Mouse (Mus musculus) neural tube, embryonic 12.5 days (tissue): ENCODE results near the gene Olfr1. TPM values are rescaled to one million over a fixed set of nuclear protein-coding genes. Genes with fewer than 3 reads are reported as not detected.

Source experiments
- ATAC-seq: fragments of 200-750 bp; cut with Nextera tagmentation; 2 replicates; pipeline ENCODE4 v1.8.0; 2017; ENCODE audit warnings: low read depth, mild to moderate bottlenecking, moderate TSS enrichment, moderate library complexity; ENCODE audit not compliant: low FRiP score
- H3K27ac ChIP-seq: fragments of 300-500 bp; sonication (generic); 2 replicates; pipeline ENCODE4 v1.5.1; 2016
- H3K27me3 ChIP-seq: fragments of 300-500 bp; sonication (generic); replicated peaks from 2 replicates; pipeline ENCODE4 v1.6.1; 2016; ENCODE audit warnings: mild to moderate bottlenecking
- H3K36me3 ChIP-seq: fragments of 300-500 bp; sonication (generic); 2 replicates; pipeline ENCODE4 v1.6.1; 2016; ENCODE audit warnings: mild to moderate bottlenecking
- H3K4me1 ChIP-seq: fragments of 300-500 bp; sonication (generic); 2 replicates; pipeline ENCODE4 v1.6.1; 2016
- H3K4me2 ChIP-seq: fragments of 300-500 bp; sonication (generic); replicated peaks from 2 replicates; pipeline ENCODE4 v1.6.1; 2016; ENCODE audit warnings: mild to moderate bottlenecking
- H3K4me3 ChIP-seq: fragments of 300-500 bp; sonication (generic); 2 replicates; pipeline ENCODE4 v1.5.1; 2016
- H3K9ac ChIP-seq: fragments of 300-500 bp; sonication (generic); 2 replicates; pipeline ENCODE4 v1.6.1; 2016; ENCODE audit warnings: mild to moderate bottlenecking
- H3K9me3 ChIP-seq: fragments of 300-500 bp; sonication (generic); 2 replicates; pipeline ENCODE4 v1.6.1; 2016; ENCODE audit warnings: mild to moderate bottlenecking
- WGBS: fragments of 180-500 bp; shearing (Covaris S2); methylation state at CpG from one replicate; pipeline ENCODE4 v1.1.7; 2016; 5-methylcytosine and 5-hydroxymethylcytosine counted together
- polyA plus RNA-seq: library from polyadenylated mRNA; unstranded; fragments of >200 nt; fragmentation: Nextera tagmentation; extraction: Ambion mirVana; gene quantifications from 2 replicates; pipeline ENCODE4 v1.2.1, GENCODE M21; 2016

Olfr1 gene
- not detected in 2 replicates for polyA plus RNA-seq

GRCm38 (mm10) chr11:73399514-73399913, at the start of gene Olfr1:
TSS of gene Olfr1 (minus strand) at chr11:73399614.
- no peaks in the 10 kb centered on the region for H3K9me3 ChIP-seq
- H3K36me3 ChIP-seq = no peaks in the 10 kb centered on the region
- no peaks in the 10 kb centered on the region for H3K4me1 ChIP-seq
- H3K4me3 ChIP-seq = no peak within 1 kb of the TSS
- H3K27ac ChIP-seq = no peak within 1 kb of the TSS
- ATAC-seq = no peak
- H3K27me3 ChIP-seq = no peaks in the 10 kb centered on the region
- no peak within 1 kb of the TSS for H3K9ac ChIP-seq
- no peak within 1 kb of the TSS for H3K4me2 ChIP-seq

GRCm38 (mm10) chr11:73428377-73428776, 29.0 kb upstream of the Olfr1 start, which contains the start of gene Olfr378:
TSS of gene Olfr378 (minus strand) at chr11:73428477.
- Histone ChIP-seq H3K4me3 (no peak within 1 kb of the TSS), H3K9me3 (peaks cover 10% of the 10 kb centered on the region), H3K4me1 (no peaks in the 10 kb centered on the region), H3K27me3 (no peaks in the 10 kb centered on the region), H3K36me3 (no peaks in the 10 kb centered on the region), H3K4me2 (no peak within 1 kb of the TSS), H3K9ac (no peak within 1 kb of the TSS), H3K27ac (no peak within 1 kb of the TSS)
- ATAC-seq = no peak
- 85% methylated on average over 1 of the region's 1 CpGs for WGBS

GRCm38 (mm10) chr11:73395374-73395773, 4.0 kb downstream of the Olfr1 start:
- Histone ChIP-seq H3K9ac (no peak overlapping the region), H3K4me1 (no peaks in the 10 kb centered on the region), H3K27me3 (no peaks in the 10 kb centered on the region), H3K9me3 (no peaks in the 10 kb centered on the region), H3K4me2 (no peak overlapping the region), H3K4me3 (no peak overlapping the region), H3K27ac (no peak overlapping the region), H3K36me3 (no peaks in the 10 kb centered on the region)
- no peak for ATAC-seq
- 66% methylated on average over 4 of the region's 4 CpGs for WGBS

DNA sequence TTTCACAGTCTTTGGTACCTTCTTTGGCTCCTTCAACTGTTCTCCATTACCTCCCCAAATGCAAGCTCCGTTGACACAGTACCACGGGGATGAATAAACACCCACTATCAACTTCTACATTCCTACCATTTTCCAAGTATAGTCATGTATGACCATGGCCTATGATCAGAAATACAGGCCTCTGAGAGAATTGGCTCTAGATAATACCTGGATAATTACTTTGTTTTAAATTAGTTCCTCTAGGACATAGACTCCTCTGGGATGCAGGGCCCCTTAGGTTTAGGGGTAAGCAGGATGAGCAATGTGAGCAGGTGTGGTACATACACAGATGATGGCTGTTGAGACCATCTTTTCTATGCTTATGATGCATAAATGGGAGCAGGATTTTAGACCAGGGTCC, 28.5 kb downstream of the Olfr1 start, which contains the start of gene Olfr376:
Gene Olfr376 (plus strand): TSS at position 301 of the 400 bp plus-strand sequence.
- no peaks in the 10 kb centered on the region for H3K9me3 ChIP-seq
- no peak within 1 kb of the TSS for H3K27ac ChIP-seq
- no peaks in the 10 kb centered on the region for H3K36me3 ChIP-seq
- ATAC-seq = no peak
- 90% methylated on average over 2 of the region's 2 CpGs for WGBS
- no peaks in the 10 kb centered on the region for H3K4me1 ChIP-seq
- no peak within 1 kb of the TSS for H3K4me3 ChIP-seq
- no peak within 1 kb of the TSS for H3K9ac ChIP-seq
- H3K27me3 ChIP-seq = no peaks in the 10 kb centered on the region
- H3K4me2 ChIP-seq = no peak within 1 kb of the TSS

DNA sequence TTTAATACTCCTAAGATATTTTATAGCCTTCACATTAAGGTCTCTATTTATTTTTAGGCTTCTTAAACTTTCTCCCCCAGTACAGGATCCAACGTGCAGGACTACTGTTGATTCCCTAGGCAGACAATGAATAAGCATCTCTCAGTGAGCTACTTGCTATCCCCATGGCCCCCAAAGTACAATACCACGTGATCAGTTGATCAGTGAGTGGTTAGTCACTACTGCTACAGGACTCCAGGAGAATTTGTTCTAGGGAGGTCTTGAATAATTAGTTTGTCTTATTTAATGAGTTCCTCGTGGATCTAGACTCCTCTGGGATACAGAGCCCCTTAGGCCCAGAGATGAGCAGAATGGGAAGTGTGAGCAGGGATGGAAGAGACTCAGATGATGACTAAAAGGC, 48.9 kb downstream of the Olfr1 start, which contains the start of gene Olfr20:
Gene Olfr20 (plus strand): TSS at position 301 of the 400 bp plus-strand sequence.
- no peak within 1 kb of the TSS for H3K27ac ChIP-seq
- H3K4me2 ChIP-seq = no peak within 1 kb of the TSS
- H3K9me3 ChIP-seq = no peaks in the 10 kb centered on the region
- H3K9ac ChIP-seq = no peak within 1 kb of the TSS
- no peaks in the 10 kb centered on the region for H3K36me3 ChIP-seq
- no peaks in the 10 kb centered on the region for H3K27me3 ChIP-seq
- H3K4me3 ChIP-seq = no peak within 1 kb of the TSS
- ATAC-seq = no peak
- WGBS = 60% methylated on average over 3 of the region's 3 CpGs
- H3K4me1 ChIP-seq = no peaks in the 10 kb centered on the region

Other genes with a start within 250 kb of the Olfr1 start
- 0.22 and 0.30 TPM in 2 replicates for gene P2rx5, start 239.2 kb downstream of the Olfr1 start, polyA plus RNA-seq
- gene Emc6, start 222.6 kb downstream of the Olfr1 start, polyA plus RNA-seq = 122 and 129 TPM in 2 replicates
- gene Tax1bp3, start 222.5 kb downstream of the Olfr1 start, polyA plus RNA-seq = 198 and 205 TPM in 2 replicates
- 21.5 and 26.1 TPM in 2 replicates for gene Ctns, start 200.6 kb downstream of the Olfr1 start, polyA plus RNA-seq
- gene Shpk, start 200.2 kb downstream of the Olfr1 start, polyA plus RNA-seq = 1.9 and 2.3 TPM in 2 replicates
- gene Trpv1, start 165.3 kb downstream of the Olfr1 start, polyA plus RNA-seq = 0.38 and 0.98 TPM in 2 replicates
- 0.14 and 0.15 TPM in 2 replicates for gene Trpv3, start 132.2 kb downstream of the Olfr1 start, polyA plus RNA-seq
- 0.34 and 0.65 TPM in 2 replicates for gene Aspa, start 70.0 kb downstream of the Olfr1 start, polyA plus RNA-seq
- gene Gm49340, start 69.9 kb downstream of the Olfr1 start, polyA plus RNA-seq = not detected in 2 replicates
- not detected in 2 replicates for gene Spata22, start 69.9 kb downstream of the Olfr1 start, polyA plus RNA-seq
- not detected in 2 replicates for gene Olfr20, start 48.8 kb downstream of the Olfr1 start, polyA plus RNA-seq
- gene Olfr376, start 28.4 kb downstream of the Olfr1 start, polyA plus RNA-seq = not detected in 2 replicates
- not detected in 2 replicates for gene Olfr378, start 28.9 kb upstream of the Olfr1 start, polyA plus RNA-seq
- not detected in 2 replicates for gene Olfr380, start 57.9 kb upstream of the Olfr1 start, polyA plus RNA-seq
- not detected in 2 replicates for gene Olfr381, start 92.0 kb upstream of the Olfr1 start, polyA plus RNA-seq
- gene Olfr382, start 117.6 kb upstream of the Olfr1 start, polyA plus RNA-seq = not detected in 2 replicates
- not detected in 2 replicates for gene Olfr385, start 193.4 kb upstream of the Olfr1 start, polyA plus RNA-seq
- not detected in 2 replicates for gene Olfr384, start 199.0 kb upstream of the Olfr1 start, polyA plus RNA-seq